Mouse (Mus musculus) layer of hippocampus, adult 6 months (tissue): Measurements from ENCODE around the gene Slc26a6. TPM values are rescaled to one million over a fixed set of nuclear protein-coding genes. Genes with fewer than 3 reads are reported as not detected.

ENCODE experiments used
- long read RNA-seq, 2 experiments: library from polyadenylated mRNA; unstranded; transcript quantifications; one replicate each; pipeline ENCODE4 v2.0.0; 2019 to 2020
- microRNA-seq: library from miRNA; unstranded; fragments of <30 nt; microRNA quantifications from one replicate; pipeline ENCODE4 v1.2.0, GENCODE M21; 2020
- polyA plus RNA-seq: library from polyadenylated mRNA; unstranded; fragments of <200 nt; fragmentation: Nextera tagmentation; gene quantifications from 2 replicates; pipeline ENCODE4 v1.2.3, GENCODE M21; 2021

Slc26a6 gene
- polyA plus RNA-seq, result 9.3 and 12.2 TPM in 2 replicates
- long read RNA-seq, experiment 1, partial matches to known transcripts, result 0 of 1 reads
- long read RNA-seq, experiment 1, other reads (novel, unspliced or antisense), result 1 of 1 reads
- long read RNA-seq, experiment 2, result 0 reads

DNA sequence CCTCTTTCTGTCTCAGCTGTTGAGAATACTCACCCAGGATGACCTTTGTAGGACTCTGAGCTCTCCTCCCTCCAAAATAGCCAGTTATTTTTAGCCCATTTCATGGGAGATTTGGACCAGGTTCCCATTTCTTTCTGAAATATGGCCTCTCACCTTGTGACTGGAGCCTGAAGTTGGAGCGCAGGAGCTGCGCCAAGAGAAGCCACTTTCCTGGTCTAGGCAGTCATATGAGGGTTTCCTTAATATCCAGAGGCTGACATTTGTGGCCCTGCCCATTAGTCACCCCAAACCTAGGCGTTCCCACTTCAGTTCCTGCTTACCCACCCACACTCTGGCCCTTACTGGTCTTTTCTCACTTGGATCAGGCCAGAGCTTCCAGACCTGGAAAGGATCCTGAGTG, at the start of gene Slc26a6:
Gene Slc26a6, plus strand, starts transcription at position 308 of the 400 bp plus-strand sequence.

DNA sequence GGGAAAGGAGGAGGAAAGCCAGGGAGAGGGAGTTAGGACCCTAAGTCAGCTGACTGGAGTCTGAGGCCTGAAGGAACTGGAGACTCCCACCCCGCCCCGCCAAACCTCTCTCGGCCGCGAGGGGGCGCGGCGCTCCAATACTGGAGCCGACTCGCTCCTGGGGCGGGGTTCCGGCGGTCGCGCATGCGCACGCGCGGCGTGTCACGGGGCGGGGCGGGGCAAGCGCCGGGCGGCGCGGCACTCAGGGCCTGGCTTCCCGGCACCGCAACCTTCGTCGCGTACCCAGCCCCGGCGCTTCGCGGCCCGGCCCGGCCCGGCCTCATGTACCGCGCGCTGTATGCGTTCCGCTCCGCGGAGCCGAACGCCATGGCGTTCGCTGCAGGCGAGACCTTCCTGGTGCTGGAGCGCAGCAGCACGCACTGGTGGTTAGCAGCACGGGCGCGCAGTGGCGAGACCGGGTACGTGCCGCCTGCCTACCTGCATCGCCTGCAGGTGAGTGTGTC, 44.9 kb upstream of the Slc26a6 start, which contains the start of gene Nckipsd:
Gene Nckipsd, plus strand, starts transcription at position 206 of the 503 bp plus-strand sequence.

DNA sequence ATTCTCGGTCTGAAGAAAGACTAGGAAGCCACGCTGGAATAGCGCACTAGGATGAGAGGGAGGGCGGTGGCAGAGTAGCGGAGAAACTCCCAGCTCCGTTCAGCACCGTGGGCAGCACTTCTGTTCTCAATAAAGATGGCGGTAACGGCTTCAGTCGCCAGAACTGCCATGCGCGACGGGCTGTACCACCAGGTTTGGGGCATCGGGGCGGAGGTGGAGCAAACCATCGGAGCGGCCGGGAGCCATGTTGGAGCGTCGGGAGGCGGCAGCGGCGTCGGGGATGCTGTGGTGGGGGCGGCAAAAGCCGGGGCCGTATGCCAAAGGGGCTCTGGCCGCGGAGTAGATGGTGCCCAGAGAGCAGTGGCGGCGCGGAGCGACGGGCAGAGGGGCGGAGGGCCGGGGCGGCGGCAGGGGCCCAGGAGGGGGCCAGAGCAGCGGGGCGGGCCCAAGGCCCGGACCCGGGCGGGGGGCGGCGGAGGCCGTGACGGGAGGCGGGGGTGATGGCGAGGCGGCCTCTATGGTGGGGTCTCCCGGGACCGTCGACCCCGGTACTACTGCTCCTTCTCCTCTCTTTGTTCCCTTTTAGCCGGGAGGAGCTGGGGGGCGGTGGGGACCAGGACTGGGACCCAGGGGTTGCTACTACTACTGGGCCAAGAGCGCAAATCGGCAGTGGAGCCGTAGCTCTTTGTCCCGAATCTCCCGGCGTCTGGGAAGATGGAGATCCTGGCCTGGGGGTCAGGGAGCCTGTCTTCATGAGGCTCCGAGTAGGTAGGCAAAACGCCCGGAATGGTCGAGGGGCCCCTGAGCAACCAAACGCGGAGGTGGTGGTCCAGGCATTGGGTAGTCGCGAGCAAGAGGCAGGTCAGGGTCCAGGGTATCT, 27.0 kb upstream of the Slc26a6 start, which contains the start of gene Celsr3:
Gene Celsr3, plus strand, starts transcription at position 501 of the 880 bp plus-strand sequence.

DNA sequence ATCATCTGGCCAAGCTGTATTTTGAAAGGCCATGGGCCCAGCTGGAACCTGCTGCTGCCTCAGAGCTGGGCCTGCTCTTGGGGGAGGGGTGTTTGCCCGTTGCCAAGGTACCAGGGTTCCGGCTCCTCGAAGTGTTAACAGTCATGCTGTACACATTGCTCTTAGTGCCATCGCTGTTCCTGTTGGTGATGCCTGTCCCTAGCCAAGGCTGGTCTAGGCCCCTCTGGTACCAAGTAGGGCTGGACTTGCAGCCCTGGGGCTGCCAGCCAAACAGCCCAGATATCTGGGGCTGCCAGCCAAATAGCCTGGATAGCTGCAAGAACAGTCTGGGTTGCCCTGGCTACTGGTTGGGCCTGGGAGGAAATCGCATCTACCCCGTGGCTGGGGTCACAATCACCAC, 61.4 kb downstream of the Slc26a6 start, which contains the start of gene Tmem89:
Gene Tmem89, plus strand, starts transcription at position 129 of the 400 bp plus-strand sequence.

DNA sequence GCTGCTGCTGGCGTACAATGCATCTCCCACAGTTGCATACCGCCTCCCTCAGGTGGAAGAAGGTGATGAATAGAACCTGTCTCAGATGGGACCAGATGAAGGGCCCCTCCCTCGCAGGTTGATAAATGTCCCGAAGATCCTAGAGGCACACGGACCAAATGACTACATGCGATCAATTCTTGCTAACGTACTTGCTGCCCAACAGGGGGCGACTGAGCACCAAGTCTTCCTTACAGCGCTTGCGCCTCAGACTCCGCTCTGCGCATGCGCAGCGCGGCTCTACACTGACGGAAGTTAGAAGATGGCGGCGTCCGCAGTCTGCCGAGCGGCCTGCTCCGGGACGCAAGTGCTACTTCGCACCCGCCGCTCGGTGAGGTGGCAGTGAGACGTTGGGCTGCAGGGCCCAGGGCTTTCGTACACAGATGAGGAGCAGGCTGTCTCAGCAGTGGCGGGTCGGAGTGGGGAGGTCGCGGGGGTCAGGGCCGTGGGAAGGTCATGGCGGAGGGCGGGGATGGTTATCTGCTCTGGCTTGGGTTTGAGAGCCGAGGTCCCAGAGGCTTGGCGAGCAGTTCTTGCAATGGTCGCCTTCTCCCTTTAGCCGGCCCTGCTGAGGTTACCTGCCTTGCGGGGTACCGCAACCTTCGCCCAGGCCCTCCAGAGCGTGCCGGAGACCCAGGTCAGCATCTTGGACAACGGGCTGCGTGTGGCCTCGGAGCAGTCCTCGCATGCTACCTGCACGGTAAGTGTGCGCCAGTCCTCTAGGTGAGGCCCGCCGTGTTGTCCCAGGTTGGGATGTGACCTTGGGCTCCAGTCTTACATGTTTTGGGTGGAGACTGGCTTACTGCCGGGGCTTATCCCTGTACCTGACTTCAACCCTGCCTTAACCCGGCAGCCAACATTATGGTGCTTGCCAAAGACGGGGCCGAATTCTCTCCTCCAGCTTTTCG, 83.6 kb downstream of the Slc26a6 start, which contains the start of gene Uqcrc1:
Gene Uqcrc1, plus strand, starts transcription at position 216 of the 947 bp plus-strand sequence.

DNA sequence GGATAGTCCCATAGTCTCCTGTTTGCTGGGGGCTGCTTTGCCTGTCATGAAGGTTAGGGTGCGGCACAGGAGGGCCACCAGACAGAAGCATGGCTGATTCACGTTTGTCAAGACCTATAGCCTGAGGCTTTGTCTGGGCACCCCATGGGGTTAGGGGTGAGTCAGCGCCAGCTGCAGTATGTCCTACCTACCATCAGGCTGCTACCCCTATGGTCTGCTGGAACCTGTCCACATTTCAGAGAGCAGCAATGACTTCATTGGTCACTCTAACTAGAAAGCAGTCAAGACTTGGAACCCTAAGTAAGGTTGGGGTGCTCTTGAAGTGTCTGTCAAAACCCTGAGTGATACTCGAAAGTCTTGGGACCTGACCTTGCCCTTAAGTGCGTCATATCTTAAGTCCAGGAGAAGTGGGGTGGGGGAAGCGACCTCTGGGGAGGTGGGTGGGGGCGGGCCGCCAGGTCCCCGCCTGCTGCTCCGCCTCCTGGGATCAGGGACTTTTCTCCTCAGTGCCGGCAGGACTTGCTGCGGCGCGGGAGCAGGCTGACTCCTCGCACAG, 100.1 kb downstream of the Slc26a6 start, which contains the start of gene Col7a1:
Gene Col7a1, plus strand, starts transcription at position 506 of the 556 bp plus-strand sequence.

Small RNA genes lying within 50 kb of the gene (microRNA-seq; reads per million reads assigned to microRNA genes)
- gene Gm23156, result not detected

Other genes with a start within 250 kb of the Slc26a6 start
- 15.4 and 16.0 TPM in 2 replicates for gene Arih2, start 203.9 kb upstream of the Slc26a6 start, polyA plus RNA-seq
- gene Slc25a20, start 191.2 kb upstream of the Slc26a6 start, polyA plus RNA-seq, result 6.9 and 8.5 TPM in 2 replicates
- gene Prkar2a, start 164.0 kb upstream of the Slc26a6 start, polyA plus RNA-seq, result 5.7 and 6.8 TPM in 2 replicates
- gene Ip6k2, start 69.5 kb upstream of the Slc26a6 start, polyA plus RNA-seq, result 31.9 and 32.7 TPM in 2 replicates
- gene Nckipsd, start 44.9 kb upstream of the Slc26a6 start, polyA plus RNA-seq, result 45.0 and 53.8 TPM in 2 replicates
- 1.8 and 3.7 TPM in 2 replicates for gene Celsr3, start 27.0 kb upstream of the Slc26a6 start, polyA plus RNA-seq
- gene Tmem89, start 61.3 kb downstream of the Slc26a6 start, polyA plus RNA-seq, result 1.0 and 2.9 TPM in 2 replicates
- 652 and 670 TPM in 2 replicates for gene Uqcrc1, start 83.3 kb downstream of the Slc26a6 start, polyA plus RNA-seq
- gene Col7a1, start 100.3 kb downstream of the Slc26a6 start, polyA plus RNA-seq, result not detected in 2 replicates
- not detected in 2 replicates for gene Ucn2, start 132.7 kb downstream of the Slc26a6 start, polyA plus RNA-seq
- 4.7 and 5.6 TPM in 2 replicates for gene Pfkfb4, start 138.5 kb downstream of the Slc26a6 start, polyA plus RNA-seq
- 119 and 124 TPM in 2 replicates for gene Shisa5, start 185.3 kb downstream of the Slc26a6 start, polyA plus RNA-seq
- gene Trex1, start 206.5 kb downstream of the Slc26a6 start, polyA plus RNA-seq, result 12.0 and 12.5 TPM in 2 replicates
- gene Atrip, start 220.8 kb downstream of the Slc26a6 start, polyA plus RNA-seq, result 19.7 and 20.0 TPM in 2 replicates
- gene Ccdc51, start 229.2 kb downstream of the Slc26a6 start, polyA plus RNA-seq, result 3.6 and 4.4 TPM in 2 replicates
- gene Tma7, start 229.3 kb downstream of the Slc26a6 start, polyA plus RNA-seq, result 619 and 702 TPM in 2 replicates
- gene Plxnb1, start 242.1 kb downstream of the Slc26a6 start, polyA plus RNA-seq, result 15.1 and 22.6 TPM in 2 replicates